Mouse (Mus musculus): ENCODE data around the gene Cpsf6.

Cpsf6 gene

DNA sequence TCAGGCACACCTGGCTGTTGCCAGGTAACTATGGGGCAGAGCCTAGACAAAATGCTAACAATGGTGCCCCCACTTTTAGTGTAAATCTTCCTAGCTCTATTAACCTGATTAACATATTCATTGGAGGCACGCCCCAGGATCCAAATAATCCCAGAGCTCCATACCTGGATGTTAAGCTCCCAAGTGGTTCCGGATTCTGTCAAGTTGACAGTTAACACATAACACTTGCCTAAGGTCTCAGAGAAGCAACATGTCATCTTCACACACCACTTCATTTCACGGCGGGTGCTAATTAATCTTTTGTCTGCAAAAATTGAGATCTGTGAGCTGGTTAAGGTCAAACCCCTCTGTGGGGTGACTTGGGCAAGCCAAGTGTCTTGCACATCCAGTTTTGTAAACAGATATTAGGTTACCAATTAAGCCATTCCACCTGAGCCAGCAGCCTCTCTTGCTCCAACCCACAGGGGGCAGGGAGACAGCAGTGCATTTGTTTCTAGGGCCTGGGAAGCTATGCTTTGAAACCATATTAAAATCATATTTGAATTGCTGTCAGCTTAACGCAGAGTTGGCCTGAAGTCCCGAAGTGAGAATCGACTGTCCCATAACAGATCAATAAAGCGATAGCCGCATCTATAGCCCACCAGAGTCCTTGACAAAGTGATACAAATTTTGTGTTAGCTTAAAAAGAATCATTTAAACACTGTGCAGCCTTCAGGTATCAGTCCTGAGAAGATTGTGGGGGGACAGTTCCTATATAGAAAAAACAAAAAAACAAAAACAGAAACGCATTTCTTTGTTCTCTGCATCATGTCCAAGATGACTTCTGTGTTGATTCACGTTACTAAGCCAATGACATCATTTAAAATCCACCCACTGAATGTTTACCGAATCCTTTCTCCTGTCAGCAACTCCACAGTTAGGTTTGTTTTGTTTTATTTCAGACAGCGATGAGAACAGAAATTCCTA is 34.0 kb upstream of the Cpsf6 start:
- no peak for DNase-seq (ENCODE audit: low spot score)

DNA sequence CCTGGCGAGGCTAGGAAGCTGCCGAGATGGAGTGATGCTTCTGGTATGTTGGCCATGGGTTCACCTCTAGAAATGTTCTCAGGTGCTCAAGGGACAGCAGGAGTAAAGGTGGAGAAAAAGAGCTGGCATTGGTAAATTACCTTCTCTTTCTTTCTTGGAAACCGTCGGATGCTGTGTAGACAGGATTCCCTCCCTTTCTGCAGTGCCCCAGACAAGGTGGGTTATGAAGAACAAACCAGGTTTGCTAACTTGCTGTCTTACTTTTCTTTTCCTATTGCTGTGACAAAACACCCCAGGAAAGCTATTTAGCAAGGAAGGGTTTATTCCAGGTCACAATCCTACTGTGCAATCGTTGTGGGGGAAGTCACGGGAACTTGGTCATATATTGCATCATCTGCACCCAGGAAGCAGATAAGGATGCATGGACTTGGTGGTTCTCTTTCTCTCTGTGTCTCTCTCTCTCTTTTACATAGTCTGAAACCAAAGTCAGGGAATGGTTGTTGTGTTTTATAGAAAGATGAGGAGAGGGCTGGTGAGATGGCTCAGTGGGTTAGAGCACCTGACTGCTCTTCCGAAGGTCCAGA is 32.8 kb upstream of the Cpsf6 start:
- DNase-seq (ENCODE audit: low spot score), result no peak

GRCm38 (mm10) chr10:117411716-117412473 is 32.1 kb upstream of the Cpsf6 start:
- DNase-seq (ENCODE audit: low spot score), result no peak

DNA sequence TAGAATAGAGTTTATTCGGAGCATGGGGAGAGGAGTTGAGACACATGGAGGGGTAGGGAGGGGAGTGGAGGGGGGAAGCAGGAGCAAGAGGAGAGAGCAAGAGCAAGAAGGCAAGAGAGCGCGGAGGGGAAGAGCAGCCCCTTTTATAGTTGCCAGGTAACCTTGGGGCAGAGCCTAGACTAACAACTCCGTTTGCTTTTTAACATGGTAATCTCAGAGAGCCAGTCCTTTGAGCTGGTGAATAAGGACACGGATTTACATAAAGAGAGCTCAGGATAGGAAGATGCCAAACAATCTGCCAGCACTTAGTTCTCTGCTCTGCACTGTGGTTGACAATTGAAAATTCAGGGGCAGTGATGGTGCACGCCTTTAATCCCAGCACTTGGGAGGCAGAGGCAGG is 31.3 kb upstream of the Cpsf6 start:
- no peak for DNase-seq (ENCODE audit: low spot score)

GRCm38 (mm10) chr10:117410481-117411048 is 30.8 kb upstream of the Cpsf6 start:
- no peak for DNase-seq (ENCODE audit: low spot score)

GRCm38 (mm10) chr10:117409373-117410354 is 29.8 kb upstream of the Cpsf6 start:
- DNase-seq (ENCODE audit: low spot score), result no peak

- no peak for DNase-seq (ENCODE audit: low spot score)
Measured at GRCm38 (mm10) chr10:117408545-117409372, 28.9 kb upstream of the Cpsf6 start.

DNA sequence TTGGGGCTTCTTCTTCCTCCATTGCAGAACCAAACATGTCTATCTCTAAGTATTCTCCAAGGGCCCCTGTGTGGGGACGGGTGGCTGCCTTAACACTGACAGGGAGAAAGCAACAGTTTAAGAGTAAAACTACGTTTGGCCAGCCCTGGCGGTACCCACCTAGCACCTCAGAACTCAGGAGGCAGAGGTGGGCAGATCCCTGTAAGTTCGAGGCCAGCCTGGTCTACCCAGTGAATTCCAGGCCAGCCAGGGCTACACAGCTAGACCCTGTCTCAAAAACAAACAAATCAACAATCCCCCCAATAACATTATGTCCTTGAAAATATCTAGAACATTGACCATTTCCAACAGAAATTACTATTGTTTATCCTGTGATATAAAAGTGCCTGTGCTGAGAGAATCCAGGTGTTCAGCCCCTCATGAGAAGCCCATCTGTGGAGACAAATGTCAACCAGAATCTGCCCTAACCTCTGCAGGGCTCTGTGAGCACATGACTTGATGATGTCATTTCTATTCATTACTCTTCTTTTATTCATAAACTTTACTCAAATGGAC is 28.0 kb upstream of the Cpsf6 start:
- DNase-seq (ENCODE audit: low spot score), result no peak

DNA sequence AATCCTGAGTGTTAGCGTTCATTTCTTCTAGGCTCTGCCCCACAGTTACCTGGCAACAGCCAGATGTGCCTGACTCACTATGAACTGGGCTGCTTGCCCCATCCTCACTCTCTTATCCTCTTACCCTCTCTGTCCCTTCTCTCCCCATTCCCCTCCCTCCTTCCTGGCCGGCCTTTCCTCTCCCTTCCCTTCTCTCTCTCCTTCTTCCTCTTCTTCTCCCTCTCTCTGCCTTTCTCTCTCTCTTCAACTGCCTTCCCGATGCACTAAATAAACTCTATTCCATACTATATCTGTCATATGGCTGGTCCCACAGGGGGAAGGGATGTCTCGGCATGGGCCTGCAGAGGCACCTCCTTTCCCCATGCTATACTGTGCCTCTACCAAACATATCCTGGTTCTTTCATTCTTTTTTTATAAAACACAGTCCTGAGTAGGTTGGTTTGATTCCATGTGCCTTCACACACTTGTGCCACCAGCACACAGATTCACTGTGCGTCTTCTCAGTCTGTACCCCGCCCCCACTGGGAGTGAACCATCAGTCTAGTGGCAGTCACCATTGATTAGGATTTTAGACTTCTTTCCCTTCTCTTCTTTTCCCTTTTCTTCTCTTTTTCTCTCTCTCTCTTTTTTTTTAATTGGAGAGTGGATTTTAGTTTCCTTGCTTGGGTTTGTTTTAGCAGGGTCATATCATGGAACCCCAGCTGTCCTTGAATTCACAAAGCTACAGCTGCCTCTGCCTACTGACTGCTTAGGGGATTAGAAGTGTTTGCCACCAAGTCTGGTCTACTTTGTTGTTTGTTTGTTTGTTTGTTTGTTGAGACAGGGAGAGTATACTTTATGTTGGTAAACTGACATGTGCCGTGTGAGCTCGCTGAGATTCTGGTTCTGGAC is 27.3 kb upstream of the Cpsf6 start:
- no peak for DNase-seq (ENCODE audit: low spot score)

- DNase-seq (ENCODE audit: low spot score), result no peak
Measured at GRCm38 (mm10) chr10:117406283-117406588, 26.4 kb upstream of the Cpsf6 start.

DNA sequence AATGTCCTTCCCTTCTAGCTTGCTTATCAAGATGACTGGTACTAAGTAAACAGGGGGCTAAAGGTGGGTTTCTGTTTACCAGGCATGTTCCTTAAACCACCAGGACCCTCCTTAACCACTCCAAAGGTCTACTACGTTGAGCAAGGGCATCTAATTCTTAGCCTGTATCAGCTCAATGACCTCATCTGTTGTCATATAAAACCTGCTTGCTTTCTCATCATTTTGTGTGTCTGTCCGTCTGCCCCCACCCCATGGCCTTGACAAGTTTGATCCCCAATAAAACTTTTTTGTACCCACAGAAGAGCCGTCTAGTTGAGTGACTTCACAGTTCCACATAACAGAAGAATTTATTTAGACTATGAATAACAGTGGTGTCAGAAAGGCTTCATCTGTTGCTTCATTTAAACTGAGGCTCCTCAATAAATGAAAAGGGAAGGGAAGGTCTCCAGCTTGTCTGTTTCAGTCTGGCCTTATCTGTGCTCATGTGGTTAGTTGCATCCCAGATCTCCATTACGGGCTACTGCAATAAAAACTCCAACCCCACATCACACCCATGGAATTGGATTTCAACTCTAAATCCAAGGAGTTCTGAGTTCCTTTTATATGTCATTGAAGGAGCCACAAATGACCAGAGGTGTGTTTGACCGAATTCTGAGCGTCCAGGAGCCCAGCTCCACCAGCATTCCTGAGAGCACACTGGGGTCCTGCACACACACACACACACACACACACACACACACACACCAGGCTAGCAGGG is 25.9 kb upstream of the Cpsf6 start:
- DNase-seq (ENCODE audit: low spot score), result no peak

- no peak for DNase-seq (ENCODE audit: low spot score)
Measured at GRCm38 (mm10) chr10:117404384-117404783, 24.6 kb upstream of the Cpsf6 start.

DNA sequence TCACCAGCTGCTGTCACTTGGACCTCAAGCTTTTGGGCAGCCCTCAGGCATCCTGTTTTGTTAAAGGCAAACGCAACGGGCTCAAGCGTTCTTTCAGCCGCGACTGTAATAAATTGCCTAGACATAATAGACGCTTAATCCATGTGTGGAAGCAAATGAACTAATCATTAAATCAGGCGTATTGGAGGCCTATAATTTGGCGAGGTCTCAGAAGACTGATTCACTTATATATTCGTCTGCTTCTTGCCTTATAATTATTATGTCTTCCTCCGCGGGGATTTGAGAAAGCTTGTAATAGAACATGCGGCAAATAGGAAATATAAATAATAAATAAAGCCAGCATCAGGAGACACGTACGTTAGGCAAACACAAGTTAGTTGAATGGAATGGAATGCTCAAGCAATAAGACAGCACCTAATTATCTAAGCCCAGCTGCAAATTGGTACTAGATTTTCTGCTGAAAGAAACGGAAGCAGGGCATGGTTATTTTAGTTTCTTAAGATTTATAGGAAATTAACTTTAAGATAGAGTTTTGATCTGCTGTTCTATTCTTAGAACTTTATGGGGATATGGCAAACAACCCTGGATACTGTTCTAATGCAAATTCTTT is 23.6 kb upstream of the Cpsf6 start:
- no peak for DNase-seq (ENCODE audit: low spot score)

DNA sequence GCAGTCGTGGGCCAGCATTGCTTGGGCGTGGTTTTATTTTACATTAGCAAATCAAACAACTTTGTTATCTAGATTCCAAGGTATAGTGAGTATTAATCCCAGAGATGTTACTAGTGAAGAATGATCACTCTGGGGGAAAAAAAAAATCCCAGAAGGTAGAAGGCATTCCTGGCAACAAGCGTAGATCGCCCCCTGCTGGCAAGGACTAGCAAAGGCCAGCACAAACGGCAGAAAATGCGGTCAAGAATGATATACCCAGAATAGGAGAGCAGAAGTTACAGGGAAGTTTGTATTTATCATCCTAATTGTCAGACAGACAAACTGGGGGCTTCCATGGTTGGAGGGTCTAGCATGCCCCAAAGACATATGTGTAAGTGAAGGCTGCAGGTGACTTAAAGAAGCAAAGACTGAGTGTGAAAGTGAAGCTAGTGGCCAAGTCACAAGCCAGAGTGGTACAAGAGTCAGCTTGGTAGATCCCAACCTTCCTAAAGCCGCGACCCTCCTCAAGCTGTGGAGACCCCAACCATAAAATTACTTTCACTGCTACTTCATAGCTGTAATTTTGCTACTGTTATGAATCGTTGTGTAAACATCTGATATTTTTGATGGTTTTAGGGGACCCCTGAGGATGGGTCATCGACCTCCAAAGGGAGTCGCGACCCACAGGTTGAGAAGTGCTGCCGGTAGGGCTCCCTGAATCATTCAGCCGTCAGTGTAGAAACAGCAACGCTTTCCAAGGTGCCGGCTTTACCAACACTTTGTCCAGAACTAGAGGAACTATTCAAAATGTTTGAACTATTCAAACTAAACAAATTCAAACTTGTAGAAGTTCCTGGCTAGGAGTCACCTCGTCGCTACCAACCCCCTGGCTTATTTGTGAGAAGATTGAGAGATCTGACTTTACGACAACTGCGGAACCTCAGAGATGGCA is 22.9 kb upstream of the Cpsf6 start:
- peak; percentile 45 for DNase-seq (ENCODE audit: low spot score)

- DNase-seq (ENCODE audit: low spot score), result no peak
Measured at GRCm38 (mm10) chr10:117401364-117401763, 21.5 kb upstream of the Cpsf6 start.

- DNase-seq (ENCODE audit: low spot score), result no peak
Measured at GRCm38 (mm10) chr10:117400246-117400954, 20.6 kb upstream of the Cpsf6 start.
